Mouse (Mus musculus): ENCODE results near the gene Cd40.

The Cd40 gene

DNA sequence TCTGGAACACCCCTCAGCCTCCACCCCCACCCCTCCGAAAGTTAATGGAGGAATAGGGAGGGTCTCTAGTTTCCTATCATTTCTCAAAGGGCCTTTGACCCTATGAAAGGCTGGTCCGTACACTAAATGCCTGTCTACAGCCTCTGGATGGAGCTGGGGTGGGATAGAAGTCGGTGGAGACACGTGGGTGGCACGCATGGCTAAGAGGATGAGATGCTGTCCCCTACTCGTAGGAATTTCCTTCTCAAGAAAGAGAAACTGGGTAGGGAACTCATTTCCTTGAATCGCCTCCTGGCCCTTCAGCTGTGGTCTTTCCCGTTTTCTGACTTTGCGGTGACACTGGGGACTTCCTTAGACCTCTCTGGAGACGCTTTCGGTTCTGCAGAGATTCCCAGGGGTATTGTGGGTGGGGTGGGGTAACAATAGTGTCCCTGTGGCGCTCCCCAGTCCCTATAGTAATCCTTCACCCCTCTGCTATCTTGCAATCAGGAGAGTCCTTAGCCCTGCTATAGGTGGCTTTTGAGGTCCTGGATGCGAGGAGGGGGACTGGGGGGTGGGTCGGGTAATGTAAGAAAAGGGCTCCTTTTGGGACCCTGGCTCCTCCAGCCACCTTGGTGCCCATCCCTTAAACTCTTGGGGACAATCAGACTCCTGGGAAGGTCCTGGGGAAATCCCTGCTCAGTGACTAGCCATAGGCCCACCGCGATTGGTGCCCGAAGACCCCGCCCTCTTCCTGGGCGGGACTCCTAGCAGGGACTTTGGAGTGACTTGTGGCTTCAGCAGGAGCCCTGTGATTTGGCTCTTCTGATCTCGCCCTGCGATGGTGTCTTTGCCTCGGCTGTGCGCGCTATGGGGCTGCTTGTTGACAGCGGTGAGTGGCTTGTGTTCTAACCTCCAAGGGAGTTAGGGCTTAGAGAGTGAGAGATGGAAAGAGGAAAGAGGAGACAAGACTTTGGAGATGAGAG lies at the start of gene Cd40:
Gene Cd40, plus strand, starts transcription at position 740 of the 965 bp plus-strand sequence.
- DNase-seq (ENCODE audit: extremely low read depth, insufficient read length, low spot score), result no peak

DNA sequence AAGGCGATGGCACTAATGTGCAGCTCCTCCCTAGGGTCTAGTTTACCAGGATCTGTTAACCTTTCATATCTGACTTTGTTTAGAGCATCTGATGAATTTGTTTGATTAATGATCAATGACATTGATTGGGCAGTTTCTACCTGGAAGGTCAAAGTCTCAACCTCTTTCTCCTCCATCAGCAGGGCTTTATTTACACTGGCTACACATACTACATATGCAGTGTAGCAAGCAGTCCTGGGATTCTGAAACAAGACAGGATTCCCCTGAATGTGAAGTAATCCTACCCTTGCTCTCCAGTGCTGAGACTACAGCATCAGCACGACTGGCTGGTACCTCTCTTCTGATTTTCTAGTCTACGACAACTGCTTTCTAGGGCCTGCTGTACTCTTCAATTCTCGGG lies 48.6 kb upstream of the Cd40 start:
- DNase-seq (ENCODE audit: extremely low read depth, insufficient read length, low spot score), result no peak

DNA sequence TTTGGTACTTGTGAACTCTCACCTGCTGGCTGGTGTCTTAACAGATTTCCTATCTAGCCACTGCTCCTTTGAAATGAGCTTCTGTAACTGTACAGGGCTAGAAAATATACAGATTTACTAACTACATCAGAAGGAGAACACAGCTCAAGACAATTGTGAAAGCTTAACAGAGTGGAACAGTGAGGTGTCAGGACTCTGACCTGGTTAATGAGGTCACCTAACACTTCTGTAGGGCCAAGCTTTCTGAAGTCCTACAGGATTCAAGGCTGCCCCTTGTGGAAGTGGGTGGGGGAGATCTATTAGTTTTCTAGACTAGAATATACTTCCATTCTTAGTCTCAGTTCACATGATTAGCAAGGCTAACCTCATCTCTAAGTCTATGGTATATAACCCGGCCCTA lies 47.4 kb upstream of the Cd40 start:
- DNase-seq (ENCODE audit: extremely low read depth, insufficient read length, low spot score), result no peak

DNA sequence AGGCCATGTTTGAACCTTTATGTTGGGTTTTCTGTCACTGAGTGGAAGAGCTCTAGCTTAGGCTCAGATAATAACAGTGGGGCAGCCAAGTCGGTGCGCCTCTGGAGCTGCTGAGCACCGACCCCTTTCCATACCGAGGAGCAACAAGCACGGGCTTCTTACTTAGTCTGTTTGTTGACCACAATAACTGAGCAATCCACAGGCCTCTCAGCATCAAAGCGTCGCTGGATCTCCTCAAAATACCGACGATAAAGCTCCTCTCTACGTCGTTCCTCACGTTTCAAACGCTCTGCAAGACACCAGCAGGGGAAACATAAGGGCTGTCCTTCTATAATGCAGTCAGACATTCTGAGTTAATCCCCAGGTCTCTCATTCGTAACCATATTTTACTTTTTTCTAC lies 46.3 kb upstream of the Cd40 start:
- no peak for DNase-seq (ENCODE audit: extremely low read depth, insufficient read length, low spot score)

DNA sequence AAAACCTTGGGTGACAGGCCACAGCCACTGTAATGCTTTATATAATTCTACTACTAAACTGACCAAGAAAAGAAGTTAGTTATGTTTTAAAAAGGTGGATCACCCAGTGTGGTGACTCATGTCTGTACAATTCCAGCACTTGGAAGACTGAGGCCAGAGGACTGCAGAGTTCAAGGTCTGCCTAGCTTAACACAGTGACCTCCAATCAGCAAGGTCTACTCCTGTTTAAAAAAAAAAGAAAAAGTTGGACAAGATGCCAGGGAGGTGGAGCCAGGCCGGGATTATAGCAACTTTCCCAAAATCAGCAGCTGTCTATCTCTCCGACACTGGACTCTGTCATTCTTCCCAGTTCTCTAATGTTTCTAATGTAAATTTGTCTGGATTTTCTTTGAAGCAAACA lies 45.8 kb upstream of the Cd40 start:
- DNase-seq (ENCODE audit: extremely low read depth, insufficient read length, low spot score), result no peak

DNA sequence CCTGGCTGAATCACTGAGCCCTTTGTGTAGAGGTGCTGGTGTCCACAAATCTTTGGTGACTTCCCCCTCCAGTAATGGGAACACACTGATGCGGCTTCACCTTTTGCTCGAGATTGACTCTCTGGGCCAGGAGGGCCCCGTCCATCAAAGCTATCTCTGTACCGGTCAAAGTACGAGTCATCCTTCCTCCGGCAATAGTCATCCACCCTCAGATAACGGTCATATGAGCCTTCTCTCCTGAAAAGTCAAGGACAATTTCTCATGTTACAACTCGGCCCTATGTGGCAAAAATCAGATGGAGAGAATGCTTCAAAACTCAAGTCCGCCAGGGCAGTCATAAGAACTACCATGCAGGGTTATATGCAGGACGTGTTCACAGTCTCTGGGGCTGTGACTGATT lies 45.1 kb upstream of the Cd40 start:
- no peak for DNase-seq (ENCODE audit: extremely low read depth, insufficient read length, low spot score)

DNA sequence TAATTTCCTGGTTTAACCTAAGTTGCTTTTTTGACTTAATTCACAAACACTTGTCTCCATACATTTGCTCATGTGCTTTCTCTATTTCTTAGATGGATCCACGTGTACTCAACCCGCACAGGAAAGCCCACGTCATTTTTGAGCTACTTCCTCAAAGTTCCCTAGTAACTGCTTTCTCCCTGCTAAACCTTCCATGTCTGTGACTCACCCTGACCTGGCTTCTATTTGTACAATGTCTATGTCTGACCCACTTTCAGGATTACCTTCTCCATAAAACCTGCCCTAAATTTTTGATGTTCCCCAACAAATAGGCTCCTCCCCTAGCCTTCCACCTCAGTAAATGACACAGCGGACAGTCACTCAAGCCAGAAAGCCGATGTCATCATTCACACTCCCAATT lies 40.5 kb upstream of the Cd40 start:
- DNase-seq (ENCODE audit: extremely low read depth, insufficient read length, low spot score), result no peak

DNA sequence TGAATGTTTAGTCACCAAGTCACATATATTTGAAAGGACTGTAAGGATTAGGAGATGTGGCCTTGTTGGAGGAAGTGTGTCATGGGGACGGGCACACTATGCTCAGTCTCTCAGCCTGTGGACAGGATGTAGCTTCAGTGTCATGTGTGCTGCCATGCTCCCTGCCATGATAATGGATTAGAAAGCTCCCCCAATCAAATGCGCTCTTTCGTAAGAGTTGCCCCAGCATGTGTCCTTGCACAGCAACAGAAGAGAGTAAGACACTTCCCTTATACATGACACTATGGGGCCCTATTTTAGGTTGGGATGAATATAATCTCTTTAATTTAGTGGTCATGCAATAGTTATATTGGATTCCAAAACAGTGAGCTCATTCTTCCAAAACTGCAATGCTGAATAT lies 34.9 kb upstream of the Cd40 start:
- no peak for DNase-seq (ENCODE audit: extremely low read depth, insufficient read length, low spot score)

DNA sequence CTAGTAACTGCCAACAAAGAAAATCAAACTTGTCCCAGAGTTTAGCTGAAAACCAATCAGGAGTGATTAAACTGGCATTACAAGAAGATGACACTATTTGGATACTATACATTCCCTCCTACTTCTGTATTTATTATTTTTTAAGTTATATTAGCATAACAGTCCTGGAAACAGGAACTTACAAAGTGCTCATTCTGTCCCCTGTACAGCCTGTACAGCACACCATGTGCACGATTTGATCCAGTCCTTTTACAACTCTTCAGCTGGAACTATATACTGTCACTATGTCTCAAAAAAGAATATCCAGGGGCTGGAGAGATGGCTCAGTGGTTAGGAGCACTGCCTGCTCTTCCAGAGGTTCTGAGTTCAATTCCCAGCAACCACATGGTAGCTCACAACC lies 28.3 kb upstream of the Cd40 start:
- no peak for DNase-seq (ENCODE audit: extremely low read depth, insufficient read length, low spot score)

DNA sequence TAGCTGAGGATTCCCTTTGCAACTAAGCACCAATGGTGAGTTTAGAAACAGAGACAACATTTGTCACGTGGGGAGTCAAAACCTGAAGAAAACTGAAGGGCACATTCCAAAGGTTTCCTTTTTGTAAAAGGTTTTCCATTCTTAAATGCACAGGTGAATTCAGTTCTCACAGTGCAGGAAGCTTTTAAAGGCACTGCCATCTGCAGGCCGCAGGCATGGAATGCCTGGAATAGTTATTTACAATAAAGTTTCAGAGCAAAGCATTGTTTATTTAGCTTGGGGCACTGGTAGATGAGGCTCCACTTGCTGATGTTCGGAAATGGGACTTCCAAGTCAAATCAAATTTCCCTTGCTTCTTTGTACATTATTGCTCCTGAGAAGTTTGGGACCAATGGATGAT lies 22.9 kb upstream of the Cd40 start:
- DNase-seq (ENCODE audit: extremely low read depth, insufficient read length, low spot score), result no peak

DNA sequence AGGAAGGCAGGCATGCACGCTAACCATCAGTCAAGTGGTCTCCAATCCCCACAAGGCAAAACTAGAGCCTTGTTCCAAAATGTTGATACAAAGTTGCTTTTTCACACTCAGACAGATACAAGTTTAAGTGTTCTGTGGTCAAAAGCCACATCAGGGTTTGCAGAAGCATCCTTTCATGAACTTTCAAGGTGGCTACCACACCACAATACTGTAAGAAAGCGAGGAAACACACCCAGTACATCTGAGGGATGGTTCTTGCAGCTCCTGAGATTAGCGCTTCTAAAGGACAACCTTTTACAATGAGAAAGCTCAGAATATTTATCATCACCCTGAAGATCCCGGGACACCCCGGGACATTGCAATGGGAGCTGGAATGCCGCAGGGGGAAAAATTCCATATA lies 22.1 kb upstream of the Cd40 start:
- no peak for DNase-seq (ENCODE audit: extremely low read depth, insufficient read length, low spot score)

DNA sequence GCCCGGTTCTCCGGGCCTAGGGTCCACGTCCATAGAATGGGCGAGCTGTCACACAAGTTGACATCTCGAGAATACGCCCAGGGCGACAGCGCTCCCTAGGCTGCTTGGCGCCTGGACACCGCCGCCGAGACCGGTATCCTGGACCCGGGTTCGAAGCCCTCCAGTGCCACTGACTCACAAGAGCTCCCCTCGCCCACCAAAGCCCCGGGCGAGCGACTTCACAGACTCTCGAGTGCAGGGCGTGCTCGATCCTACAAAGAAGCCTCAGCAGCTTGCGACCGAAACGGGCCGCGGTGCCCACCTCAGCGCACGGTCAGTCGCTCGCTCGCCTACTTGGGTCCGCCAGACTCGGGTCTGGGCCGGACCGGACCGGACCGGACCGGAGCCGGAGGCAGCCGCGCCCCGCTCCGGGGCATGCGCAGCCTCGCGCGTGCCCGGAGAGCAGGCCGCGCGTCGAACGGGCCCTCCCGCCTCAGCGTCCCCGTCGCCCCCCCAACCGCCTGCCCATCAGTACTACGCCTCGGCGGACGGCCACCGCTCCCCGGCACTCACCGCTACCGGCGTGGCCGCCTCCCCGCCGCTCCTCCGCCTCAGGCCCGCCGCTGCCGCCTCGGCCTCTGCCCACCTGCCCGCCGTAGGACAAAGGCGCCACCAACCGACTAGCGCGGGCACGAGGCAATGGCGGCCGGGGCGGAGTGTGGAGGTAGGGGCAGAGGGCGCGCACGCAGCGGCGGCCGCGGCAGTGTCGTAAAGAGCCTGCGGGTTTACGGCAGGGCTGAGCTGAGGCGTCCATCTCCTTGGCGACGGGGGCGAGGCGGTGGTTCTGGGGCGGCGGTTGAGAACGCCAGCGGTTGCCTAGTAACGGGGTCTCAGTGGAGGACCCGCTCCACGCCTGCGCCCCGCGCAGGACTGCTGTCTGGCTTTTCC lies 21.0 kb upstream of the Cd40 start, which contains the start of gene Ncoa5:
Gene Ncoa5, minus strand, starts transcription at position 737 of the 927 bp plus-strand sequence.
- peak; percentile 94 for DNase-seq (ENCODE audit: extremely low read depth, insufficient read length, low spot score)

DNA sequence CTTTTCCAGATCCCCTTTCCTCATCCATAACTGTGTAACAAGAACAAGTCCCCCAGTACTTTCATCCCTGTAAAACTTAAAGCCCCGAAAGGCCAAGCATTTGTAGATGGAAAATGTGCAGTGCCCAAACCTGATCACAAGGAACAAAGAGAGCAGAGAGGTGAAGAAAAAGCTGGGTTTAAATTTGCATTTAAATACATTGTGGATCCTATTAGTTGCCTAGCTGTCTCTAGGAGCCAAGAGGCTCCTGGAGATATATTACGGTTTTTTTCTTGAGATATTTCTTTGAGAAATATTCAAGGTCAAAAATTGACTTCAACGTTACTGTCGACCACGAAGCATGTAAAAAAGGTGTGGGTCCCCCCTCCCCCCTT lies 20.4 kb upstream of the Cd40 start:
- DNase-seq (ENCODE audit: extremely low read depth, insufficient read length, low spot score), result no peak

DNA sequence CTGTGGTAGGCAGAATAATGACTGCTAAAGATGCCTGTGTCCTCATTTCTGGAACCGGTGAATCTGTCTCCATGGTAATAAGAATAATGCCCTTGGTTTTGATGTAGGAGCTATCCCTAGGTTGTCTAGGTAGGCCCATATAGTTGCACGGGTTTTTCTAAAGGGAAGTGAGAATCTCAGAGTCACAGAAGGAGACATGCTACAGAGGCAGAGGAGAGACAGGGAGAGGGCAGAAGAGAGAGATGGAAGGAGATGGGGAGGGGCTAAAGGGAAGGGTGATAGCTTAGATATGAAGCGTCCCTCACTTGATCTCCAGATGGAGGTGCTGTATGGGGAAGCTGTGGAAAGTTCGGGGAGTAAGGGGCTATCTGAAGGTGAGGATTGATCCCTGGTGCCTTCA lies 18.0 kb upstream of the Cd40 start:
- DNase-seq (ENCODE audit: extremely low read depth, insufficient read length, low spot score), result no peak

DNA sequence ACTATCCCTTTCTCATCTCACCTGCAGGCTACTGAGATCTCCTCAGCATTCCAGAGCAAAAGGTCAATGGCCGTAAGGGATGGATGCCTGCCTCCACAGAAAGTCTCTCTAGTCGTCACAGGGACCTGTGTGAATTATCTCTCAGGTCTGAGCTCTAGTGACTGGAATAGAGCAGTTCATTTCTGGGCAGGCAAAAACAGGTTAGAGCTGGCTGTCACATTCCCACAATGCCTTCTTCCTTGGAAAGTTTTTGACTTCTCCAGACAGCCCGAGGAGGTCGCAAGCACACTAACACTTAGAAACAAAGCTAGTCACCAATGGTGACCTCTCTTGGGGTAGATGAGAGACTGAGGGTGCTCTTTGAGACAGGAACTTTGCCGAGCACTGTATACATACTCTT lies 13.3 kb upstream of the Cd40 start:
- no peak for DNase-seq (ENCODE audit: extremely low read depth, insufficient read length, low spot score)

DNA sequence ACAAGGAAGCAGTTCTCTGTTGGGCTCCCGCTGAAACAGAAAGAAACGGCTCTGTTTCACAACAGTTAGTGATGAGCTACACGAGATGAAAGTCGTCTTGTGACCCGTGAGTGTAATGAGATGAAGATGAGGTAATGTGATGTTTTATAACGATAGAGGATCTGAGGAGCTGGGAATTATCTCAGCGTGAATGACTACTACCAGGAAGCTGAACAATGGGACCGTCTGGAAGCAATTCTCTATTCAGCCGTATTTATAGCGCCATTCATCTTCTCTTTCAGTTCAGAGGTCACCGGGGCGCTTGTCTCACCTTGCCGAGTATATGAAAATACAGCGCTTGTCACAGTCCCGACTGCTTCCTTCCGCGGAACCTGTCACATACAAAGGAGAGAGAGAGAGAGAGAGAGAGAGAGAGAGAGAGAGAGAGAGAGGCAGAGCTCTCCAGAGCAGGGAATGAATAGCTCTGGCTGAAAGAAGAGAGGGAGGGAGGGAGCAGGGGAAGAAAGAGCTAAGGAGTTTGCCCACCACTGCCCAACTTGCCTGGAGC lies 12.3 kb upstream of the Cd40 start:
- DNase-seq (ENCODE audit: extremely low read depth, insufficient read length, low spot score), result no peak

DNA sequence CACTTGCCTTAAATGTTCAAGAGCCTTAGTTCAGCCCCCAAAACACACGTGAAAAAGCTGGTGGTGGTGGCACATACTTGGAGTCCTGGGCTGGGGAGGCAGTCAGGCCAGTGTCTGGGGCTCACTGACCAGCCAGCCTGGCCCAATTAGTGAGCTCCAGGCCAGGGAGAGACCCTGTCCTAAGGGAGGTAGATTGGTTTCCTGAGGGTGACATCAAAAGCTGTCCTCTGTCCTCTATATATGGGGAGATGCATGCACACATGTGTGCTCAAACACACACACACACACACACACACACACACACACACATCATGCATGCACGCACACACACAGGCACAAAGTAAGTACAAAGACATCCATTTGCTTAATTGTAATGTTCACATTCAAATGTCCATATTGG lies 11.7 kb upstream of the Cd40 start:
- no peak for DNase-seq (ENCODE audit: extremely low read depth, insufficient read length, low spot score)

DNA sequence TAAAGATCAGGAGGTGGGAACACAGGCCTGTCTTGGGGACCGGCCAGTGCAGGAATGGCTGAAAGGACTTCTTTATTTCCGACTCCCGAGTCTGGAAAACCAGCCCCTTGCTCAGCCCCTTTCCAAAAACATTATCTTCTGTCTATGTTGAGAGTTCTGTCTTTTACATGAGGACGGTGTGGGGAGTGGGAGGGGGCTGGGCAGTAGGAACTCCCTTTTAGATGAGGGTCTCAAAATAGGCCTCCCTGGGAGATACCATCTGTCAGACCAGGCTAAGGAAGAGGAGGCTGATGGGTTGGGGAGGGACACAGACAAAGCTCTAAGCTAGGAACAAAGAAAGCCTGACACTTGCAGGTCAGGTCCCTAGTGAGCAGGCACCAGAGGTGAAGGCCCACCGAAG lies 6.4 kb upstream of the Cd40 start:
- DNase-seq (ENCODE audit: extremely low read depth, insufficient read length, low spot score), result no peak

DNA sequence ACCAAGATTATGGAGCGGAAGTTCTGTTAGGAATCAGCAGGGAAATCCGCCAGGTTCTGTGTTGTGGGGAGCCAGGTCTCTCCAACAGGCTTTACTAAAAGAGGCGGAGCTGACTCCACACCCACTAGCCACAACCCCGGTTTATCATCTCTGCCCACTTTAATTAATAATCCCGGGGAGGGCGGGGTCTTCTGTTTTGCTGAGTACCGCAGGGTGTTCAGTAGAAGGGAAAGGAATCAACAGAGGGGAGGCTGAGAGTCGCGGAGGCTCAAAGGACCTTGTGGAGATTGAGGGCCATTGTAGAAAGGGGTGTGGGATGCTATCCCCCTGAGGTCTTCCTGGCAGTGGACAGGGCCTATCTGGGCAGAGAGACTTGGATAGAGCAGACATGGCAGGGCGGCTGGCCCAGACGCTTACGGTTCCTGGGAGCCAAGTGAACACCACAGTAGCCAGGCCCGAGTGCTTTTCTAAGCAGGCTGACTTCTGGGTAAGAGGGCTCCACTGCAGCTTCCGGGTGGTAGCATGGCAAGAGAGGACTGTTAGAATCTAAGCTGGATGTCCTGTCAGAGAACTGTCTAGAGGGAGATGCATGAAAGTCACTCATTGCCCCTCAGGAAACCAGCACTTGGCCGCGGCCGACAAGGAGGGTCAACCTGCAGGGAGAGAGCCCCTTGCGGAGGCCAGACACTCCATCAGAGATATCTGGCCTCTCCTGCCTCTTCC lies 4.4 kb upstream of the Cd40 start:
- DNase-seq (ENCODE audit: extremely low read depth, insufficient read length, low spot score), result no peak

DNA sequence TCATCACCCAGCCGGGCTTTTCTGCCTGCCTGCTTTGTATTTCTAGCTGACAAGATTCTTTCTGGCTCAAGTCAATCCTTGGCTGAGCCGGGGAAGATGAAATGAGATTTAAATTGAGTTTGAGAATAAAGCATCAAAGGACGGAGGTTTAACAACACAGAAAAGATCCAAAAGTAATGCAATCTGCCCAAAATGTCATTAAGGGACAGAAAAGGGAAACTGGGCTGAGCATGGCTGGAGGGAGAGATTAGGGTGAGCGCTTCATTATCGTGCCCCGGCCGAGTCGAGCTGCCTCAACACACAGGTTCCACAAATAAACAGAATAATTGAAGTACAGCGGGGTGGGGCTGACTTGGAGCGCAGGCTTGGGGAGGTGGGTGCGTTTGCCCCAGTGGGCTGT lies 3.9 kb upstream of the Cd40 start:
- DNase-seq (ENCODE audit: extremely low read depth, insufficient read length, low spot score), result no peak

DNA sequence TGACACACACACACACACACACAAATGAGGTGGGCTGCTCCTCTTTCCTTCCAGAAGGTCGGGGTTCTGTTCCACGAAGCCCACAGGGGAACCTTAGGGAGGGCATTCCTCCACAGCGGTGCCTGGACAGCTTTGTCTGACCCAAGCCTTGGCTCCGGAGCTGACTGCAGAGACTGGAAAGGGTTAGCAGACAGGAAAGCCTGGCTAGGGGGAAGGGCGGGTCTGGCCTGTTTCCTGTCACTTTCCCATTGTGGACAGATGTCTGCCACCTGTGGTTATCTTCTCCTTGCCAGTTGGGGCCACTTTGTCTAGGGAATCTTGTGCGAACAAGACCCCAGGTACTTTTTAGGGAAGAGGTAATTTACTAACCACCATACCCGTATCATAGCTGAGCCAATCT lies 478 bp downstream of the Cd40 start:
- DNase-seq (ENCODE audit: extremely low read depth, insufficient read length, low spot score), result no peak

Measured in 3134 (cell line).